Mouse (Mus musculus): ENCODE measurements around the gene Tmem40. TPM values are rescaled to one million over a fixed set of nuclear protein-coding genes. Genes with fewer than 3 reads are reported as not detected.

Gene Tmem40
- total and polyA plus RNA-seq, 3 experiments = 13.8 to 16.4 TPM; not detected in 1

DNA sequence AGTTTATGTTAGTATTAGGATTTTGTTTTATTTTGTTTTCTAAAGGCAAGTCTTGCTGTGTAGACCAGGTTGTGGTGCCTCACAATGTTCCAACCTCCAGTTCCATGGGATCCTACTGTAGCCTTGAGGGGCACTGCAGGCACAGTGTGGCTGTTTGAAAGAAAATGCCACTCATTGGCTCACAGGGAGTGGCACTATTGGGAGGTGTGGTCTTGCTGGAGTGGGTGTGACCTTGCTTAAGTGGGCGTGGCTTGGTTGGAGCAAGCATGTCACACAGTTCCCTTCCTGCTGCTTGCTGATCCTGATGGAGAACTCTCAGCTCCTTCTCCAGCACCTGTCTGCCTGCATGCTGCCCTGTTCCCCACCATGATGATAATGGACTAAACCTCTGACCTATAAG, 18.6 kb downstream of the Tmem40 start:
- H3K27ac ChIP-seq (ENCODE audit: control insufficient read depth, low read depth, low read length) = no peak overlapping the region
- H3K4me3 ChIP-seq (ENCODE audit: control insufficient read depth in 1 of 2, insufficient read depth in 1 of 2, low read depth in 2 of 2, low read length in 2 of 2) = no peak overlapping the region
- H3K36me3 ChIP-seq (ENCODE audit: control insufficient read depth in 1 of 2, insufficient read depth in 2 of 2, low read length in 2 of 2) = no peaks in the 10 kb centered on the region
- H3K9me3 ChIP-seq (replicated peaks; ENCODE audit: insufficient read depth, low read length) = no peaks in the 10 kb centered on the region
- no peak for TF ChIP-seq JUND (IDR thresholded peaks at IDR 0.05; ENCODE audit: low read depth, low read length)
- TF ChIP-seq RAD21 (IDR thresholded peaks at IDR 0.05; ENCODE audit: low read depth, low read length) = no peak
- no peak for TF ChIP-seq E2F4 (IDR thresholded peaks at IDR 0.05; ENCODE audit: borderline replicate concordance, low read depth, low read length)
- 0 out of 2 replicates have a peak, but pooled peaks have one; percentile 46 for TF ChIP-seq TBP (IDR thresholded peaks at IDR 0.05; ENCODE audit: low read depth, low read length)
- TF ChIP-seq NELFE (IDR thresholded peaks at IDR 0.05; ENCODE audit: low read depth, low read length) = no peak
- no peaks in the 10 kb centered on the region for H3K27me3 ChIP-seq (ENCODE audit: control insufficient read depth in 1 of 2, insufficient read depth in 2 of 2, low read length in 2 of 2)
- no peaks in the 10 kb centered on the region; a peak in 1 of 4 replicates for H3K4me1 ChIP-seq (ENCODE audit: control insufficient read depth in 1 of 2, insufficient read depth in 2 of 2, low read length in 2 of 2)
- no peak overlapping the region for H3K9ac ChIP-seq (ENCODE audit: control insufficient read depth, low read depth, low read length, poor library complexity, severe bottlenecking)
- peak; percentile 82 for DNase-seq (ENCODE audit: low read depth, low spot score)
- no peaks in the 10 kb centered on the region for H3K79me2 ChIP-seq (ENCODE audit: control insufficient read depth, insufficient read depth, low read length, poor library complexity)

DNA sequence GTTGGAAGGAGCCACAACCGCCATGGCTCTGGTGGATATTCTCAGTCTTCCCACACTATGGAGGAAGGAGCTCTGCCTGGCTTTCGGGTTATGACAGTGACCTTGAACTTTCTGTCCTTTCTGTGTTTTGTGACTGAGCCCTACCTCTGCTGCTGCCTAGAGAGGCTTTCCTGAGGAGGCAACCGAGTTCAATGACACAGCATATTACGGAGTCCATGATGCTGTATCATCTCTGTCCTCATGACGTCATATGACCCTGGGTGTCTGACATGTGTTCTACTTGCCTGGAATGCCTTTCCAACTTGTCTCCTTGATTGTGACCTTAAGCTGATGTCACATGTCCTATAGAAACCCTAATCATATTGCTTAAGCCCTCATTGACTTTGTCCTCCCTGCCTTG, 23.2 kb downstream of the Tmem40 start:
- H3K36me3 ChIP-seq (ENCODE audit: control insufficient read depth in 1 of 2, insufficient read depth in 2 of 2, low read length in 2 of 2) = no peaks in the 10 kb centered on the region

DNA sequence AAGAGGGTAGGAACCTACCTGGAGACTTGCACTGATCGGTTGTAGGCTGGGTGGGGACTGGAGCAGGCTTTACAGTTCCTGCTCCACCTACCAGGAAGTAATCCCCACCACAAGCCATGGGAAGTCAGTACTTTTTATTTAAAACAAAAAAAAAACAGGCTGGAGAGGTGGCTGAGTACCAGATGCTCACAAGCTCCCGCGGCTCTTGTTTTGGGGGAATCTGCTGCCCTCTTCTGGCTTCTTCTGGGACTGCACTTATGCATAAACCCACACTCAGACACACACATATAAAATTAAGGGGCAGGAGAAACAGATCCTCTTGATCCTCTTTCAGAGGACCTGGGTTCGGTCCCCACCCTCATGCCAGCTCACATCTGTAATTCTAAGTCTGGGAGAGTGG, 27.3 kb downstream of the Tmem40 start:
- Histone ChIP-seq H3K27ac (ENCODE audit: control insufficient read depth, low read depth, low read length) (no peak overlapping the region), H3K27me3 (ENCODE audit: control insufficient read depth in 1 of 2, insufficient read depth in 2 of 2, low read length in 2 of 2) (no peaks in the 10 kb centered on the region), H3K4me3 (ENCODE audit: control insufficient read depth in 1 of 2, insufficient read depth in 1 of 2, low read depth in 2 of 2, low read length in 2 of 2) (no peak overlapping the region), H3K79me2 (ENCODE audit: control insufficient read depth, insufficient read depth, low read length, poor library complexity) (no peaks in the 10 kb centered on the region), H3K9ac (ENCODE audit: control insufficient read depth, low read depth, low read length, poor library complexity, severe bottlenecking) (no peak overlapping the region), H3K4me1 (ENCODE audit: control insufficient read depth in 1 of 2, insufficient read depth in 2 of 2, low read length in 2 of 2) (no peaks in the 10 kb centered on the region), H3K9me3 (replicated peaks; ENCODE audit: insufficient read depth, low read length) (no peaks in the 10 kb centered on the region), H3K36me3 (ENCODE audit: control insufficient read depth in 1 of 2, insufficient read depth in 2 of 2, low read length in 2 of 2) (no peaks in the 10 kb centered on the region)
- DNase-seq (ENCODE audit: low read depth, low spot score) = peak; percentile 64
- TF ChIP-seq POLR2A (IDR thresholded peaks at IDR 0.05; ENCODE audit: control insufficient read depth in 1 of 2, insufficient read depth in 1 of 2, low read depth in 1 of 2, low read length in 2 of 2, poor library complexity in 1 of 2) (no peak), RAD21 (IDR thresholded peaks at IDR 0.05; ENCODE audit: low read depth, low read length) (peak; percentile 48), CTCF (IDR thresholded peaks at IDR 0.05 in 2 of 3, conservative IDR thresholded peaks at IDR 0.05 in 1 of 3; ENCODE audit: control insufficient read depth in 1 of 3, insufficient read depth in 1 of 3, low read depth in 2 of 3, low read length in 3 of 3, poor library complexity in 1 of 3, severe bottlenecking in 1 of 3) (peak; percentile 54 to 69 (median 64)), HCFC1 (IDR thresholded peaks at IDR 0.05; ENCODE audit: low read depth, low read length) (no peak), SMC3 (IDR thresholded peaks at IDR 0.05; ENCODE audit: low read depth, low read length) (peak; percentile 57), RCOR1 (IDR thresholded peaks at IDR 0.05; ENCODE audit: low read depth, low read length) (no peak), ZC3H11A (IDR thresholded peaks at IDR 0.05; ENCODE audit: low read depth, low read length) (peak; percentile 38)

More for the DNA sequence above, 23.2 kb downstream of the Tmem40 start:
- no peak overlapping the region for H3K4me3 ChIP-seq (ENCODE audit: control insufficient read depth in 1 of 2, insufficient read depth in 1 of 2, low read depth in 2 of 2, low read length in 2 of 2)
- no peaks in the 10 kb centered on the region for H3K27me3 ChIP-seq (ENCODE audit: control insufficient read depth in 1 of 2, insufficient read depth in 2 of 2, low read length in 2 of 2)
- H3K79me2 ChIP-seq (ENCODE audit: control insufficient read depth, insufficient read depth, low read length, poor library complexity) = no peaks in the 10 kb centered on the region
- DNase-seq (ENCODE audit: low read depth, low spot score) = no peak
- no peak for TF ChIP-seq MAFK (IDR thresholded peaks at IDR 0.05; ENCODE audit: borderline replicate concordance, low read depth, low read length)
- TF ChIP-seq SIN3A (IDR thresholded peaks at IDR 0.05; ENCODE audit: low read length) = no peak
- no peak for TF ChIP-seq MXI1 (IDR thresholded peaks at IDR 0.05; ENCODE audit: low read depth, low read length)
- no peak for TF ChIP-seq GATA1 (IDR thresholded peaks at IDR 0.05; ENCODE audit: low read depth, low read length)
- TF ChIP-seq CHD2 (IDR thresholded peaks at IDR 0.05; ENCODE audit: low read length) = no peak
- TF ChIP-seq ETS1 (IDR thresholded peaks at IDR 0.05; ENCODE audit: low read depth, low read length) = no peak
- no peak for TF ChIP-seq E2F4 (IDR thresholded peaks at IDR 0.05; ENCODE audit: borderline replicate concordance, low read depth, low read length)
- TF ChIP-seq RCOR1 (IDR thresholded peaks at IDR 0.05; ENCODE audit: low read depth, low read length) = no peak
- no peak for TF ChIP-seq TAL1 (IDR thresholded peaks at IDR 0.05; ENCODE audit: low read length)
- no peak for TF ChIP-seq JUND (IDR thresholded peaks at IDR 0.05; ENCODE audit: low read depth, low read length)
- TF ChIP-seq KAT2A (conservative IDR thresholded peaks at IDR 0.05; ENCODE audit: low read depth, low read length) = no peak
- no peak for TF ChIP-seq ZNF384 (IDR thresholded peaks at IDR 0.05; ENCODE audit: low read depth, low read length)
- no peak for TF ChIP-seq CTCF (IDR thresholded peaks at IDR 0.05 in 2 of 3, conservative IDR thresholded peaks at IDR 0.05 in 1 of 3; ENCODE audit: control insufficient read depth in 1 of 3, insufficient read depth in 1 of 3, low read depth in 2 of 3, low read length in 3 of 3, poor library complexity in 1 of 3, severe bottlenecking in 1 of 3)
- no peak for TF ChIP-seq TCF12 (IDR thresholded peaks at IDR 0.05; ENCODE audit: low read depth, low read length)
- TF ChIP-seq TBP (IDR thresholded peaks at IDR 0.05; ENCODE audit: low read depth, low read length) = no peak
- TF ChIP-seq UBTF (IDR thresholded peaks at IDR 0.05; ENCODE audit: borderline replicate concordance, insufficient read depth, low read depth, low read length) = no peak
- TF ChIP-seq CHD1 (IDR thresholded peaks at IDR 0.05; ENCODE audit: low read depth, low read length) = no peak
- TF ChIP-seq MEF2A (IDR thresholded peaks at IDR 0.05; ENCODE audit: extremely low read depth, insufficient replicate concordance, low read depth, low read length, poor library complexity, severe bottlenecking) = no peak
- no peak for TF ChIP-seq POLR2AphosphoS2 (IDR thresholded peaks at IDR 0.05; ENCODE audit: low read length)
- no peaks in the 10 kb centered on the region; a peak in 1 of 4 replicates for H3K4me1 ChIP-seq (ENCODE audit: control insufficient read depth in 1 of 2, insufficient read depth in 2 of 2, low read length in 2 of 2)
- H3K9ac ChIP-seq (ENCODE audit: control insufficient read depth, low read depth, low read length, poor library complexity, severe bottlenecking) = no peak overlapping the region
- no peaks in the 10 kb centered on the region for H3K9me3 ChIP-seq (replicated peaks; ENCODE audit: insufficient read depth, low read length)
- no peak overlapping the region for H3K27ac ChIP-seq (ENCODE audit: control insufficient read depth, low read depth, low read length)
